Mouse (Mus musculus): ENCODE results near the gene Astl.

- TF ChIP-seq CTCF (IDR thresholded peaks at IDR 0.05) (no peak), EP300 (IDR thresholded peaks at IDR 0.05) (no peak)
These were observed 45.4 kb downstream of the Astl start for GRCm38 (mm10) chr2:127383881-127384280.
